Comparison of ENCODE assay signal across 7 mouse cellular contexts in genomic region chr9:66732791-66733691, GRCm38 (mm10). TPM values are rescaled to one million over a fixed set of nuclear protein-coding genes. Genes with fewer than 3 reads are reported as not detected.
DNase-seq lines count a peak whose midpoint lies in the region; ATAC-seq lines count a peak whose summit lies in the region.

No protein-coding gene starts in this region.

- H3K27me3 ChIP-seq in kidney, embryonic 15.5 days: no peaks in the 10 kb centered on the region

- peak overlapping the region; percentile 12; the same call in 1 of the 2 replicates for H3K4me2 ChIP-seq in kidney, embryonic 15.5 days

- H3K4me3 ChIP-seq in kidney, embryonic 15.5 days (replicated peaks): no peak overlapping the region

- H3K4me1 ChIP-seq in kidney, embryonic 15.5 days: peaks cover 52% of the 10 kb centered on the region

- 26% methylated on average over 15 of the region's 15 CpGs for WGBS in kidney, embryonic 15.5 days

- no peaks in the 10 kb centered on the region for H3K9me3 ChIP-seq in kidney, embryonic 15.5 days (replicated peaks)

- peak overlapping the region; percentile 68 for H3K27ac ChIP-seq in kidney, embryonic 15.5 days

- H3K36me3 ChIP-seq in kidney, embryonic 15.5 days: no peaks in the 10 kb centered on the region

- H3K9ac ChIP-seq in kidney, embryonic 15.5 days: no peak overlapping the region

- peak; percentile 71 for ATAC-seq in frontal cortex, adult (ENCODE audit: low TSS enrichment)
- ATAC-seq in kidney, embryonic 15.5 days (replicated peaks; ENCODE audit: low FRiP score): peak; percentile 77
- no peak for ATAC-seq in megakaryocyte-erythroid progenitor cell, adult 5-6 weeks (replicated peaks; ENCODE audit: low FRiP score, low TSS enrichment, poor library complexity, severe bottlenecking)

- DNase-seq in ovary, adult 18-20 months (ENCODE audit: low spot score): peak; percentile 38
- no peak for DNase-seq in ovary, postnatal 10 days (ENCODE audit: low spot score)
- peak; percentile 64 for DNase-seq in left cerebral cortex, postnatal 4 days
- no peak for DNase-seq in adrenal gland, adult 18-20 months (ENCODE audit: low spot score in 2 of 2)

- intact Hi-C loops in left cerebral cortex, postnatal 4 days (cut with DNase I): no loop called here

RNA-seq across cellular contexts. Expression of gene Car12, which starts 19.6 kb away (rescaled TPM):
- polyA plus RNA-seq in kidney, embryonic 15.5 days (2015; fragmentation: Nextera tagmentation; extraction: Ambion mirVana): 14.5 and 15.6 TPM in 2 replicates
- total RNA-seq in left cerebral cortex, postnatal 4 days (2021): 1 to 10 TPM; 1.2 to 3.3 TPM
- not detected in 2 replicates for total RNA-seq in megakaryocyte-erythroid progenitor cell, adult 5-6 weeks (2014; fragmentation: Nextera tagmentation)
- 1.1 TPM in 1 of 2 replicates, not detected in the other for total RNA-seq in megakaryocyte-erythroid progenitor cell, adult 5-6 weeks (2017)
- total RNA-seq in adrenal gland, adult 18-20 months (2021): under 1 TPM; 0.43 to 0.93 TPM

Comparison
In these comparisons a context has a peak if more than half of its experiments do, and no peak if none do; other contexts are left out.
1. DNase-seq: peak in ovary, adult 18-20 months (single experiment) and left cerebral cortex, postnatal 4 days (single experiment); none in ovary, postnatal 10 days (single experiment) and adrenal gland, adult 18-20 months (0 of 2).